Mouse (Mus musculus) limb, embryonic 14.5 days (tissue): ENCODE results near the gene Sdk2. TPM values are rescaled to one million over a fixed set of nuclear protein-coding genes. Genes with fewer than 3 reads are reported as not detected.

Experiments
- ATAC-seq: fragments of 200-750 bp; cut with Nextera tagmentation; 2 replicates; pipeline ENCODE4 v1.8.0; 2017; ENCODE audit warnings: low read depth, moderate number of reproducible peaks, moderate TSS enrichment; ENCODE audit not compliant: low FRiP score
- DNase-seq: peaks from one replicate; pipeline ENCODE4 v3.0.0-alpha.2; 2015; ENCODE audit warnings: low spot score
- H3K27ac ChIP-seq: fragments of 300-500 bp; sonication (generic); replicated peaks from 2 replicates; pipeline ENCODE4 v1.5.1; 2014; ENCODE audit warnings: low read depth, mild to moderate bottlenecking, low read length, moderate library complexity, mixed read lengths
- H3K27me3 ChIP-seq: fragments of 300-500 bp; sonication (generic); 2 replicates; pipeline ENCODE4 v1.6.1; 2014; ENCODE audit warnings: low read length, mixed read lengths; ENCODE audit not compliant: control insufficient read depth, insufficient read depth
- H3K36me3 ChIP-seq: fragments of 300-500 bp; sonication (generic); 2 replicates; pipeline ENCODE4 v1.6.1; 2014; ENCODE audit warnings: mild to moderate bottlenecking, low read length, moderate library complexity, mixed read lengths; ENCODE audit not compliant: control insufficient read depth, insufficient read depth
- H3K4me1 ChIP-seq: fragments of 300-500 bp; sonication (generic); 2 replicates; pipeline ENCODE4 v1.6.1; 2014; ENCODE audit warnings: antibody characterized with exemption, low read length, mixed read lengths; ENCODE audit not compliant: control insufficient read depth, insufficient read depth
- H3K4me2 ChIP-seq: fragments of 300-500 bp; sonication (generic); replicated peaks from 2 replicates; pipeline ENCODE4 v1.6.1; 2014; ENCODE audit warnings: low read depth, mild to moderate bottlenecking, low read length, moderate library complexity; ENCODE audit not compliant: severe bottlenecking
- H3K4me3 ChIP-seq: fragments of 300-500 bp; sonication (generic); replicated peaks from 2 replicates; pipeline ENCODE4 v1.5.1; 2014; ENCODE audit warnings: low read length
- H3K9ac ChIP-seq: fragments of 300-500 bp; sonication (generic); 2 replicates; pipeline ENCODE4 v1.6.1; 2014; ENCODE audit warnings: mild to moderate bottlenecking, low read depth, low read length, moderate library complexity; ENCODE audit not compliant: severe bottlenecking
- H3K9me3 ChIP-seq: fragments of 300-500 bp; sonication (generic); 2 replicates; pipeline ENCODE4 v1.6.1; 2016; ENCODE audit warnings: low read length; ENCODE audit not compliant: control insufficient read depth
- POLR2A ChIP-seq: fragments of 200-500 bp; IDR thresholded peaks from 2 replicates; pipeline ENCODE4 v1.8.0; 2012; ENCODE audit warnings: inconsistent platforms, mild to moderate bottlenecking, moderate library complexity, borderline replicate concordance; ENCODE audit not compliant: insufficient read depth, insufficient read length; ENCODE audit errors: extremely low read depth
- WGBS: fragments of 180-500 bp; shearing (Covaris S2); extraction: QIAGEN DNeasy Blood & Tissue Kit; methylation state at CpG from one replicate; pipeline ENCODE4 v1.1.7; 2014; 5-methylcytosine and 5-hydroxymethylcytosine counted together
- polyA plus RNA-seq, 2 experiments: library from polyadenylated mRNA; depleted of rRNA in 1 of 2; stranded (reverse) in 1 of 2; unstranded in 1 of 2; fragments of >200 nt; fragmentation: Nextera tagmentation in 1 of 2; extraction: Ambion mirVana in 1 of 2; gene quantifications; 2 replicates each; pipeline versions ENCODE4 v1.2.1 to v1.2.3; 2012 to 2014

Sdk2 gene
- polyA plus RNA-seq (2012; rRNA removed) (11.6 and 13.3 TPM in 2 replicates), polyA plus RNA-seq (2014; fragmentation: Nextera tagmentation; extraction: Ambion mirVana) (7.4 and 8.0 TPM in 2 replicates)

GRCm38 (mm10) chr11:114066951-114067762 lies at the start of gene Sdk2:
Gene Sdk2 (minus strand): TSS chr11:114067046.
- TF ChIP-seq POLR2A: 0 out of 2 replicates have a peak, but pooled peaks have one; percentile 63
- H3K9me3 ChIP-seq: no peaks in the 10 kb centered on the region
- H3K36me3 ChIP-seq: no peaks in the 10 kb centered on the region
- peak within 1 kb of the TSS; percentile 75 for H3K9ac ChIP-seq
- peak within 1 kb of the TSS; percentile 88 for H3K27ac ChIP-seq
- H3K4me3 ChIP-seq: peak within 1 kb of the TSS; percentile 73
- ATAC-seq: peak; percentile 84
- DNase-seq: peak; percentile 82
- peaks cover 19% of the 10 kb centered on the region; the same call in 1 of the 2 replicates for H3K27me3 ChIP-seq
- H3K4me2 ChIP-seq: peak within 1 kb of the TSS; percentile 98
- peaks cover 32% of the 10 kb centered on the region for H3K4me1 ChIP-seq
- 3% methylated on average over 29 of the region's 52 CpGs for WGBS

- no peak for TF ChIP-seq POLR2A
- no peak for ATAC-seq
- no peak for DNase-seq
- no peaks in the 10 kb centered on the region for H3K27me3 ChIP-seq
- H3K9ac ChIP-seq: no peak overlapping the region
- H3K27ac ChIP-seq: no peak overlapping the region
- H3K9me3 ChIP-seq: no peaks in the 10 kb centered on the region
- no peak overlapping the region for H3K4me2 ChIP-seq
- no peak overlapping the region for H3K4me3 ChIP-seq
- 0 out of 2 replicates have a peak, but pooled peaks cover 7% of the 10 kb centered on the region for H3K4me1 ChIP-seq
- WGBS: 75% methylated on average over 13 of the region's 13 CpGs
- no peaks in the 10 kb centered on the region for H3K36me3 ChIP-seq
Observed at GRCm38 (mm10) chr11:114115077-114115476, 48.2 kb upstream of the Sdk2 start.

DNA sequence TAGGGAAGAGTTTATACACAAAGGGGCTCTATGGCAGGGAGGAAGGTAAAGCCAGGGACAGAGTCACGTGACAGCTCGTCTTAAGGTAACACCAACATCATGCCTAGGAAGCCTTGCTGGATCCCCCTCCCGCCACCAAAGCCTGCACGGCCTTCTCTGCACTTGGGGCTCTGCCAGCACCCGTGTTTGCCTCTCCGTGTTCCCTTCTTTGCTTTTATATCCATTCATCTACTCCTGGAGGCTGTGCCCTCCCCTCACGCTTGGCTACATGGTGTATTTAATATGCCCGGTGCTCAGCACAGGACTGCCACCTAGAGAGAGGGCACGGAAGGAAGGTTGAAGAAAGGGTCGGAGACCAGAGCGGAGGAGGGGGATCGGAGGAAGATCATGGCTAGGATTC lies 47.8 kb upstream of the Sdk2 start:
- no peak for TF ChIP-seq POLR2A
- Histone ChIP-seq H3K4me2 (no peak overlapping the region), H3K9ac (no peak overlapping the region), H3K9me3 (no peaks in the 10 kb centered on the region), H3K27ac (no peak overlapping the region), H3K27me3 (no peaks in the 10 kb centered on the region), H3K4me3 (no peak overlapping the region), H3K36me3 (no peaks in the 10 kb centered on the region), H3K4me1 (0 out of 2 replicates have a peak, but pooled peaks cover 7% of the 10 kb centered on the region)
- DNase-seq (no peak), ATAC-seq (no peak)
- WGBS: 70% methylated on average over 12 of the region's 12 CpGs

DNA sequence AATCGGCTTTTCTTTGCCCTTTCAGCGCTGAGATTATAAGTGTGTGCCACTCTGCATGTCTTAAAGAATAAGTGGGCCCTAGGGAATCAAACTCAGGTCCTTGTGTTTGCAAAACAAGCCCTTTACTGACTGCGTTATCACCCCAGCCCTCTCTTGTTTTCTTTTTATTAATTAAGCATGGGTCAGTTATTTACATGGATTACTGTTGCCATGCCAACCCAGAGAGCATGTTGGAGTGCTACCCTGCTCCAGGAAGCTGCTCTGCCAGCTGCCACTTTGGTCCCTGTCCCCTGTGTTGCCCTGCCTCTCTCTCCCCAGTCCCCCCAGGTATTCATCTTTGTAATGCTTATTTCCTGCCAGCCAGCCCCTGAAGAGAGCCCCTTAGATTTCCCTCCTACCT lies 44.0 kb upstream of the Sdk2 start:
- Histone ChIP-seq H3K36me3 (no peaks in the 10 kb centered on the region), H3K9ac (no peak overlapping the region), H3K4me2 (no peak overlapping the region), H3K4me1 (no peaks in the 10 kb centered on the region), H3K27ac (no peak overlapping the region), H3K4me3 (no peak overlapping the region), H3K27me3 (no peaks in the 10 kb centered on the region), H3K9me3 (no peaks in the 10 kb centered on the region)
- TF ChIP-seq POLR2A: no peak
- WGBS: 60% methylated on average over 3 of the region's 3 CpGs
- no peak for ATAC-seq
- no peak for DNase-seq

GRCm38 (mm10) chr11:114093636-114094035 lies 26.8 kb upstream of the Sdk2 start:
- Histone ChIP-seq H3K9ac (no peak overlapping the region), H3K4me1 (no peaks in the 10 kb centered on the region), H3K4me3 (no peak overlapping the region), H3K27ac (no peak overlapping the region), H3K36me3 (no peaks in the 10 kb centered on the region), H3K4me2 (no peak overlapping the region), H3K9me3 (no peaks in the 10 kb centered on the region), H3K27me3 (no peaks in the 10 kb centered on the region)
- DNase-seq (no peak), ATAC-seq (no peak)
- TF ChIP-seq POLR2A: no peak
- WGBS: 54% methylated on average over 7 of the region's 7 CpGs
